Mouse (Mus musculus) limb, embryonic 15.5 days (tissue): ENCODE measurements around the gene Pdgfa. TPM values are rescaled to one million over a fixed set of nuclear protein-coding genes. Genes with fewer than 3 reads are reported as not detected.
A peak's percentile ranks its signal among the peaks of the same experiment; 100 is the strongest.

Experiments used
- ATAC-seq: fragments of 200-750 bp; cut with Nextera tagmentation; 2 replicates; pipeline ENCODE4 v1.8.0; 2017; ENCODE audit warnings: low read depth, moderate TSS enrichment; ENCODE audit not compliant: insufficient number of reproducible peaks, low FRiP score, low TSS enrichment
- H3K27ac ChIP-seq: fragments of 300-500 bp; sonication (generic); 2 replicates; pipeline ENCODE4 v1.5.1; 2015; ENCODE audit warnings: moderate library complexity, mild to moderate bottlenecking, inconsistent platforms
- H3K27me3 ChIP-seq: fragments of 300-500 bp; sonication (generic); 2 replicates; pipeline ENCODE4 v1.6.1; 2015; ENCODE audit warnings: inconsistent platforms
- H3K36me3 ChIP-seq: fragments of 300-500 bp; sonication (generic); 2 replicates; pipeline ENCODE4 v1.6.1; 2015; ENCODE audit warnings: inconsistent platforms
- H3K4me1 ChIP-seq: fragments of 300-500 bp; sonication (generic); 2 replicates; pipeline ENCODE4 v1.6.1; 2015; ENCODE audit warnings: inconsistent platforms
- H3K4me2 ChIP-seq: fragments of 300-500 bp; sonication (generic); 2 replicates; pipeline ENCODE4 v1.6.1; 2015; ENCODE audit warnings: mild to moderate bottlenecking, inconsistent platforms
- H3K4me3 ChIP-seq: fragments of 300-500 bp; sonication (generic); 2 replicates; pipeline ENCODE4 v1.5.1; 2015; ENCODE audit warnings: mild to moderate bottlenecking, inconsistent platforms
- H3K9ac ChIP-seq: fragments of 300-500 bp; sonication (generic); 2 replicates; pipeline ENCODE4 v1.6.1; 2015; ENCODE audit warnings: inconsistent platforms
- H3K9me3 ChIP-seq: fragments of 300-500 bp; sonication (generic); 2 replicates; pipeline ENCODE4 v1.6.1; 2016; ENCODE audit warnings: inconsistent platforms
- WGBS: fragments of 180-500 bp; shearing (Covaris S2); methylation state at CpG from one replicate; pipeline ENCODE4 v1.1.7; 2015; 5-methylcytosine and 5-hydroxymethylcytosine counted together
- polyA plus RNA-seq: library from polyadenylated mRNA; unstranded; fragments of >200 nt; fragmentation: Nextera tagmentation; extraction: Ambion mirVana; gene quantifications from 2 replicates; pipeline ENCODE4 v1.2.1, GENCODE M21; 2015

Gene Pdgfa
- polyA plus RNA-seq, 1 experiment from 2014 or later = 65.7 TPM

DNA sequence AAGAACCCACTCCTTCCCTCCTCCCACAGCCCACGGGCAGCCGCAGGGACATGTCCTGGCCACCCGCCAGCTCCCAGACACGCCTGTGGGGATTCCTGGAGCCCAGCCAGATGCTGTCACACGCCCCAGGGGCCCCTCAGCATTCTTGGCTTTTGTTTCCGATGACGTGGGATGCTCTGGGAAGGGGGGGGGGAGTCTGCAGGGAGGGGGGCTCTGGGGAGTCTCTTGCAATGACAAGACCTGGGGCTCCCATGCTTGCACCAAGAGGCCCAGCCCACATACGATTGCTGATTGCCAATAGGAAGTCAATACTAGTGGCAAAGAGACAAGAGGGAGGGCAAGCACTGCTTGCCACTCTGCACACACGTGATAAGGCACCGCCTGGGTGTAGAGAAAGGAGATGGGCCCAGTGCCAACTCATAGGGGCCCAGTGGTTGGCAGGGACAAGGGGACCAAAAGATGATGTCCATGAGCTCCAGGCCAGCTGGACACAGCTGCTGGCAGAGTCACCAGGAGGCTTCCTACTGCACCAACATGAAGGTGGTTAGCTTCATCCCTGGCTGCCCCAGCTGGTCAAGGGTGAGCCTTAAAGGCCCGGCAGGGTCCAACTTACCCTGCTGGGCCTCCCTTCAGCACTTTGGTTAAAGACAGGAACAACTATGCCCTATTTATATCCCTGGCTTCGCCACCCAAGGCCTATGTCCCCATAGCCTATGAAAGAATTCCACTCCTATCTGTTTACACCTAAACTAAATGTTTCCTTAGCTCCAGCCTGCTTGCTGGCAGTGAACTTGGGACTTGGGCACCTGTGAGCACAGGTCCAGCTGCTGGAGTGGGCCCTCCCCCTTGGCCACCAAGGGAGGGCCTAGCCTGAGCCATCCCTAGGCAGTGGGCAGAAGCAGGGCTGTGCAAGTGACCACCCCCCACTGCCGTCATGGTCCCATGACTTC is 48.9 kb downstream of the Pdgfa start:
- Histone ChIP-seq H3K27me3 (peaks cover 4% of the 10 kb centered on the region), H3K9me3 (no peaks in the 10 kb centered on the region), H3K4me1 (peaks cover 29% of the 10 kb centered on the region), H3K4me3 (no peak overlapping the region), H3K9ac (no peak overlapping the region), H3K4me2 (no peak overlapping the region), H3K27ac (peak overlapping the region; percentile 50; the same call in 1 of the 2 replicates), H3K36me3 (no peaks in the 10 kb centered on the region)
- peak; percentile 25; the same call in 1 of the 2 replicates for ATAC-seq
- WGBS = 31% methylated on average over 13 of the region's 13 CpGs

DNA sequence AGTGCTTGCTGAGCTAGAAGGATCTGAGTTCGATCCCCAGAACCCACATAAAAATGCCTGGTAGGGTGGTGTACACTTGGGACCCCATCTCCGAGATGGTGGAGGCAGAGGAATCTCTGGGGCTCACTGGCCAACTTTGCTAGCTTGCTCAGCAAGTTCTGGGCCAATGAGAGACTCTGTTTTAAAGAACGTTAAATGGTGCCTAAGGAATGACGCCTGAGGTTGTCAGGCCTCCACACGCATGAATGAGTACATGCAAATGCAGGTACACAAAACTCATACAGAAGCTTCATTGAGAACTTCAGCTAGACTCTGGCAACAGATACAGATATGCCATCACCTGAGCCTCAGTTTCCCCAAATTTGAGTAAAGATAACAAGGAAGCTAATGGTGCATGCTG is 49.7 kb downstream of the Pdgfa start:
- no peak overlapping the region for H3K4me2 ChIP-seq
- WGBS = 74% methylated on average over 5 of the region's 5 CpGs
- peaks cover 22% of the 10 kb centered on the region for H3K4me1 ChIP-seq

DNA sequence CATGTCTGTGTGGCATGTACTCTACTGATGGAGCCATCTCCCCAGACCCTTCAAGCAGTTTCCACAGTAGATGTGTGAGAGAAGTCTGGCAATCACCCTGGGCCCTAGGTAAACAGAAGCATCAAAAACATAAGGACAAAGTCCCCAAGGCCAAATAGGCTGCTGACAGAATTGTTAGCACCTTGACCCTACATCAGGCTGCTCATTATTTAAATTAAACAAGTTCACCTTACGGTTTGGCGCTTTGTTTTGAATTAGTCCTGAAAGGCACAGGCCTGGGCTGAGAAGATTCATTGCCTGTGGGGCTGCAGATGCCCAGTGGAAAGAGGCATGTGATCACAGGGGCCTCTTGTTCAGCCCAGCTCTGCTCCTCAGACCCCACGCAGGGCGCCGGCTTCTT is 50.2 kb downstream of the Pdgfa start:
- H3K4me1 ChIP-seq = peaks cover 22% of the 10 kb centered on the region
- H3K9me3 ChIP-seq = no peaks in the 10 kb centered on the region
- no peaks in the 10 kb centered on the region for H3K36me3 ChIP-seq
- 74% methylated on average over 5 of the region's 5 CpGs for WGBS
- ATAC-seq = no peak
- no peak overlapping the region for H3K9ac ChIP-seq
- no peak overlapping the region for H3K4me3 ChIP-seq
- no peaks in the 10 kb centered on the region for H3K27me3 ChIP-seq
- H3K27ac ChIP-seq = 0 out of 2 replicates have a peak overlapping the region, but pooled peaks have one; percentile 35
- H3K4me2 ChIP-seq = no peak overlapping the region

More for the DNA sequence above, 49.7 kb downstream of the Pdgfa start:
- ATAC-seq = no peak
- Histone ChIP-seq H3K9ac (no peak overlapping the region), H3K27me3 (peaks cover under 1% of the 10 kb centered on the region; the same call in 1 of the 2 replicates), H3K36me3 (no peaks in the 10 kb centered on the region), H3K27ac (0 out of 2 replicates have a peak overlapping the region, but pooled peaks have one; percentile 35), H3K4me3 (no peak overlapping the region), H3K9me3 (no peaks in the 10 kb centered on the region)

DNA sequence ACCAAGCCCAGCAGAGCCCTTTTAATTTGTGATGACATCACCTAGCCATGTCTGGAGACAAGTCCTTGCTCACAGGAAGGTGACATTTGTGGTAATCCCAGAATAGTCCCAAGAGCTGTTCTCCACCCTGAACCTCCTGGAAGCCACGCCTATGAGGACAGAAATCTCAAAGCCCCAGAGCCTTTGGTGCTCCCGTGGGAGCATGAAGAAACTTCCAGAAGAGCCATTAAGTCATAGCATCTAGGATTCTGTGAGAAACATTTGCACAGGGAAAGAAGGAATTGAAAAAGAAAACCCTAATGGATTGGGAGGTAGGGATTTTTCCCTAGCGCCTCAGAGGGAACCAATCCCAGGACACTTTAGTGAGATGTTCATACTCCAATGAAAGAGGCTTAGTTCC is 52.2 kb downstream of the Pdgfa start:
- H3K4me3 ChIP-seq = no peak overlapping the region
- no peaks in the 10 kb centered on the region for H3K36me3 ChIP-seq
- H3K27me3 ChIP-seq = no peaks in the 10 kb centered on the region
- H3K4me2 ChIP-seq = no peak overlapping the region
- peaks cover 22% of the 10 kb centered on the region for H3K4me1 ChIP-seq
- H3K9me3 ChIP-seq = no peaks in the 10 kb centered on the region
- WGBS = 79% methylated on average over 3 of the region's 3 CpGs
- H3K9ac ChIP-seq = no peak overlapping the region
- no peak overlapping the region for H3K27ac ChIP-seq
- no peak for ATAC-seq

DNA sequence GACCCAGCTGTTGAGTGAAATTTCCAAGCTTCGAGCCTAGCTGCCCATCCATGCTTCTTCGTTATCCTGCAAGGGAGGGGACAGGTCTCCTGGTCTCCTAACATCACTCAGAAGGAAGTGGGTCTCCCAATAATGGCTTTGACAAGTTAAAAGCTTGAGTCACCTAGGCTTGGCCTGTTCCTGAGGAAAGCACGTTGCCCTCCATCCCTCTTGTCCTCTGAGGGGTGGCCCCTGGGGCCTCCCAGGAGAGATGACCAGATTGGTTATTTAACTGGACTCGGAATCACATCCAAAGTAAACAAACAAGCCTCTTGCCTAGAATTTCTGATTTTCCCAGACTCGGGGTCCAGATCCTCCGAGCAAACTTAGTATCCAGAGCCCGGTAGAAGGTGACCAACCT is 52.6 kb downstream of the Pdgfa start:
- Histone ChIP-seq H3K9ac (no peak overlapping the region), H3K27me3 (no peaks in the 10 kb centered on the region), H3K4me2 (no peak overlapping the region), H3K27ac (no peak overlapping the region), H3K4me3 (no peak overlapping the region), H3K4me1 (peaks cover 20% of the 10 kb centered on the region), H3K9me3 (no peaks in the 10 kb centered on the region), H3K36me3 (no peaks in the 10 kb centered on the region)
- ATAC-seq = no peak
- 83% methylated on average over 7 of the region's 7 CpGs for WGBS

DNA sequence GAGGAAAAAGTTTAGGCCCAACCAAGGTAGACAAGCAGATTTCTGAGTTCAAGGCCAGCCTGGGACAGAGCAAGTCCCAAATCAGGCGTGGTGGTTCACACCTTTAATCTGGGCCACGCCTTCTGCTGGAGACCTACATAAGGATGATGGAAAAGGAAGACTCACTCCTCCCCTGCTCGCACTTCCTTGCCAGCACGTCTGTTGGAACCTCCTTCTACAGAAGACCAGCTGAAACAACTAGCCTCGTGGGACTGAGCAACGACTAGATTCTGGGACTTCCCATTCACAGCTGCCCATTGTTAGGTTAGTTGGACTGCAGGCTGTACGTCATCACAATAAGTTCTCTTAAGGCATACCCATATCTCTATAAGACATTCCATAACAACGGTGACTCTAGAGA is 55.3 kb downstream of the Pdgfa start:
- Histone ChIP-seq H3K27ac (no peak overlapping the region), H3K9ac (no peak overlapping the region), H3K4me2 (no peak overlapping the region), H3K36me3 (no peaks in the 10 kb centered on the region), H3K9me3 (no peaks in the 10 kb centered on the region), H3K27me3 (no peaks in the 10 kb centered on the region), H3K4me3 (no peak overlapping the region), H3K4me1 (0 out of 2 replicates have a peak, but pooled peaks cover 7% of the 10 kb centered on the region)
- no peak for ATAC-seq
- 59% methylated on average over 8 of the region's 8 CpGs for WGBS

DNA sequence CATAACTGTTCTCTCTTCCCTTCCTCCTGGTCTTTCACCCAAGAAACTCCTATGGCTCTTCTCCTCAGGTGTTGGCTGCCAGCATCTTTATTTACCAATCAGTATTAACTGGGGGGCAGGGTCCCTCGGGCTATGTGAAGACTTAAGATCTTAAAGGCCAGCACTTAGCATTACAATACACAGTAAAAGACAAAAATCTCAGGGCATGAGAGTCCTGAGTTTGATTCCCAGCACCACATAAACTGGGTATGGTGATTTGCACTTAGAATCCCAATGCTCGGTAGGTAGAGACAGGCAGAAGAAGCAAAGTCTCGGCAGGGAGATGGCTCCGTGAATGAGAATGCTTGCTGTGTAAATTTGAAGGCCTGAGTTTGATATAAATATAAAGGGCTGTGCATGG is 56.6 kb downstream of the Pdgfa start:
- H3K9ac ChIP-seq = no peak overlapping the region
- H3K36me3 ChIP-seq = no peaks in the 10 kb centered on the region
- 88% methylated on average over 4 of the region's 4 CpGs for whole genome bisulfite sequencing
- H3K4me2 ChIP-seq = no peak overlapping the region
- H3K4me3 ChIP-seq = no peak overlapping the region
- no peak overlapping the region for H3K27ac ChIP-seq
- no peaks in the 10 kb centered on the region for H3K27me3 ChIP-seq
- H3K4me1 ChIP-seq = 0 out of 2 replicates have a peak, but pooled peaks cover 7% of the 10 kb centered on the region
- ATAC-seq = no peak
- no peaks in the 10 kb centered on the region for H3K9me3 ChIP-seq

DNA sequence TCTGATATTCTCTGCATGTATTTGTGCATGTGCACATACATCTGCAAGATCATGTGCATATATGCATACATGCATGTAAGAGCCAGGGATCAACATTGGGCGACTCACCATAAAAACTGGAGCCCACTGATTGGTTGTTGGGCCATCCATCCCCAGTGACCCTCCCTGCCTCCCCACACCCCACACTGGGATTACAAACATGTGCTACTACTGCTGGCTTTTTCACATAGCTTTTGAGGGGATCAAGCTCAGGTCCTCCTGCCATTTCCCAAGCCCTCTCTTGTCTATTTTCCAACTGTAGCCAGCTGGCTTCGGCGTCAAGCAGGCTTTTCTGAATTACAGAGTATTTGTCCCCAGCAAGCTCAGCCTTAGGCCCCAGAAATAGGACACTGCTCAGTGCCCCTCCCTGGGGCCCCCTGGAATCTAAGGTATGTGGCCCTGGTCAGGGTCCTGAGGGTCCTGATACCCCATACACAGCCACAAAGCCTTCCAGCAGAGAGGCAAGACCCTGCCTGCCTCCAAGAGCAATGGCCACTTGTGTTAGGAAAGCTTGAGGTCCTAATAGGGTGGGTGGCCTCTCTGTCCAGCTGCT is 58.5 kb downstream of the Pdgfa start:
- WGBS = 68% methylated on average over 3 of the region's 3 CpGs
- Histone ChIP-seq H3K9me3 (no peaks in the 10 kb centered on the region), H3K36me3 (no peaks in the 10 kb centered on the region), H3K4me1 (peaks cover 14% of the 10 kb centered on the region), H3K27me3 (0 out of 2 replicates have a peak, but pooled peaks cover 4% of the 10 kb centered on the region), H3K9ac (no peak overlapping the region), H3K4me3 (no peak overlapping the region), H3K4me2 (no peak overlapping the region), H3K27ac (no peak overlapping the region)
- ATAC-seq = 0 out of 2 replicates have a peak, but pooled peaks have one; percentile 15

DNA sequence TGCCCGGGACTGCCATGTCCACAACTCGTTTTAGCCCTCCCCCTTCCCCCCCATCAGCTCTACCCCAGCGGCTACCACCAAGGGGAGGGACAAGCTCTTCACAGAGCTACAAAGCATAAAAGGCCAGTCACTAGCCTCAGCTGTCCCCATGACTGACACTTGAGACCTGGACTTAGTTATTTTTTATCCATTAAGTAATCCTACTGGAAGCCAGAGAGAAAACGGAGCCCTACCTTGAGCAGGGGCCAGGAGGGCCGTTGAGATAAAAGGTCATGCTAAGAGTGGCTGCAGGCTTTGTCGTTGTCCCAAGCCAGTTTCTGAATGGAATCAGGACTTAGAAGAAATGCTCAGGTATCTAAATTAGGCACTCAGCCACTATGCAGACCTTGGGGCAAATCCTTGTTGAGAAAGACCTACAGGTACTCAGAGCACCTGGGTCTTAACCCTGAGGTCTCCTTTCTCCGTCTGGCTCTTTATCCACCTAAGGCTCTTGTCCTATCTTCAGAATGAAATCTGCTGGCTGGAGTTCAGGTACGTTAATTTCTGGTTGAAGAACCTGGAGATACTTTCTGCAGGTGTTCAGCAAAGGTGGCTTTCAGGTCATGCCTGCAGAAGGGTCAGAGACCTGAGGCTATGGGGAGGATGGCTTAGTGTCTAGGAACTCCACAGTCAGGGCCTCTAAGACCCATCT is 60.6 kb downstream of the Pdgfa start:
- H3K27ac ChIP-seq = no peak overlapping the region
- H3K4me1 ChIP-seq = peaks cover 27% of the 10 kb centered on the region
- H3K9ac ChIP-seq = no peak overlapping the region
- no peaks in the 10 kb centered on the region for H3K36me3 ChIP-seq
- WGBS = 77% methylated on average over 8 of the region's 8 CpGs
- H3K27me3 ChIP-seq = 0 out of 2 replicates have a peak, but pooled peaks cover 4% of the 10 kb centered on the region
- no peaks in the 10 kb centered on the region for H3K9me3 ChIP-seq
- no peak overlapping the region for H3K4me3 ChIP-seq
- ATAC-seq = no peak
- H3K4me2 ChIP-seq = no peak overlapping the region

DNA sequence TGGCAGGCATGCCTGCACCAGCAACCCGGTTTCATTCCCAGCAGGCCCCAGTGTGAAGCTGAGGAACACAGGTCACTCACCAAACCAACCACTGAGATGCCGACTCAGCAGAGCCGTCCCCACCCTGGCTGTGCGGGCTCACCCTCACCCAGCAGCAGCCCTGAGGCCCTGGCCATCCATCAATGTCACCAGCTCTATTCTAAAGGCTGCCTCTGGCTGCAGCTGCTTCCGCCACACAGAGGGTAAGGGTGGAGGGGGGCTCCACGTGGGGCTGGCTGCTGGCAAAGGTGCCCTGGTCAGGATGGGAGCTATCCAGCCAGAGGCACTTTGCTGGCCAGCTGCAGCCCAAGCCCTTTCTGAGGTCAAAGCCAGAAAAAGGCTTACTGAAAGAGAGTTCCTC is 62.6 kb downstream of the Pdgfa start:
- Histone ChIP-seq H3K4me2 (no peak overlapping the region), H3K27me3 (0 out of 2 replicates have a peak, but pooled peaks cover 7% of the 10 kb centered on the region), H3K9me3 (no peaks in the 10 kb centered on the region), H3K9ac (no peak overlapping the region), H3K27ac (no peak overlapping the region), H3K4me1 (peaks cover 40% of the 10 kb centered on the region), H3K4me3 (no peak overlapping the region), H3K36me3 (no peaks in the 10 kb centered on the region)
- ATAC-seq = no peak; the same call in 1 of the 2 replicates
- 17% methylated on average over 6 of the region's 6 CpGs for WGBS

DNA sequence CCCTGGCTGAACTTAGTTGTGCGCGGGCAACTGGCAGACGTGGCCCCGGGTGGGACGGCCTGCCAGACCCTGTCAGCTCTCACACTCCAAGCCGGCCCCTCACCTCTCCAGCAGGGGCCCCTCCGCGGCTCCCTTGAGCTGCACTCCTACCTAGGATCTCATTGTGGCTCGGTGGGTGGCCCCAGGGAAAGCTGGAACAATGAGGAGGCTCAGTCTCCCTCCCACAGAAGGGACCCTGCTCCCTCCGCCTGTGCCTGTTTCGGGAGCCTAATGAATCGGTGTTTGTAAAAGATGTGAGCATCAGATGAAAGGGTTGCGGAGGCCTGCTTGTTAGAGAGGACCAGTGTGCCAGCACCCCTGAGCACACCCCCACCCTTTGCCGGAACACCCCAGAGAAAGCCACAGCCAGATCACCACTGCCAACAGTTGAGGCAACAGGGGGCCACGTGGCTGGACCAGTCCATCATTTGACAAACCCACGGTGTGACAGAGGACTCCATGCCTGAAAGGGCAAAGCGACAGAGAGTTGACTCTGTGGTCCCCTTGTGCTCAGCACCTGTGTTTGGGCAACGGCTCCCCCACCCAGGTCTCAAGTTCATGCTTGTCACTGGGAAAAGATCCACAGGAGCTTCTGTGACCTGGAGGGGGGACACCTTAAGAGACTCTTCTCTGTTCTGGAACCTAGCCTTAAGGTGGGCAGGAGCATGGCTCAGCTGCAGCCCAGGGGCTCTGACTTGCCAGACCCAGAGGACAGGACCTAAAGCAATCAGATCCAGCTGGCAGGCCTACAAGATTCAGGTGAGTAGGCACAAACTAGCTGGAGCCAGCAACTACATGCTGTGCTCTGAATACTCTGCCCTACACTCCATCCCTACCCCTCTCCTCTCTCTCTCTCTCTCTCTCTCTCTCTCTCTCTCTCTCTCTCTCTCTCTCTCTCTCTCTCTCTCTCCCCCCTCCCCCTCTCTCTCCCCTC is 64.4 kb downstream of the Pdgfa start:
- 0 out of 2 replicates have a peak overlapping the region, but pooled peaks have one; percentile 3 for H3K4me2 ChIP-seq

More for the DNA sequence above, 64.4 kb downstream of the Pdgfa start:
- Histone ChIP-seq H3K27me3 (0 out of 2 replicates have a peak, but pooled peaks cover 7% of the 10 kb centered on the region), H3K9ac (no peak overlapping the region), H3K27ac (0 out of 2 replicates have a peak overlapping the region, but pooled peaks have one; percentile 11), H3K9me3 (no peaks in the 10 kb centered on the region), H3K4me3 (no peak overlapping the region), H3K4me1 (peaks cover 34% of the 10 kb centered on the region), H3K36me3 (no peaks in the 10 kb centered on the region)
- ATAC-seq = no peak
- WGBS = 13% methylated on average over 18 of the region's 18 CpGs
